Mouse (Mus musculus) c-Kit-negative CD71-positive TER-119-positive erythroid progenitor cells, embryonic 14.5 days (primary cell): ENCODE results near the gene Brdt.
A peak's percentile ranks its signal among the peaks of the same experiment; 100 is the strongest.
"Not testable (repeated sequence)": the region's sequence is repeated elsewhere in the genome, so short reads cannot be mapped to it uniquely, and the experiment has no call there.

Experiments
- DNase-seq: peaks from one replicate; pipeline ENCODE4 v3.0.0-alpha.2; 2013; ENCODE audit warnings: low read depth, low spot score

Gene Brdt

GRCm38 (mm10) chr5:107320703-107321102, 10.3 kb upstream of the Brdt start:
- peak; percentile 5 for DNase-seq

GRCm38 (mm10) chr5:107340404-107340803, 9.4 kb downstream of the Brdt start:
- DNase-seq: no peak

- DNase-seq: no peak
Observed at GRCm38 (mm10) chr5:107342891-107343290, 11.9 kb downstream of the Brdt start.

GRCm38 (mm10) chr5:107346214-107346613, 15.3 kb downstream of the Brdt start:
- DNase-seq: no peak

GRCm38 (mm10) chr5:107352566-107352965, 21.6 kb downstream of the Brdt start:
- no peak for DNase-seq

GRCm38 (mm10) chr5:107353981-107354380, 23.0 kb downstream of the Brdt start:
- DNase-seq: no peak

GRCm38 (mm10) chr5:107355801-107356200, 24.8 kb downstream of the Brdt start:
- DNase-seq: no peak

GRCm38 (mm10) chr5:107357723-107358122, 26.8 kb downstream of the Brdt start:
- DNase-seq: no peak

GRCm38 (mm10) chr5:107359395-107360053, 28.6 kb downstream of the Brdt start:
- peak; percentile 60 for DNase-seq

- no peak for DNase-seq
Observed at GRCm38 (mm10) chr5:107360054-107360730, 29.2 kb downstream of the Brdt start.

- no peak for DNase-seq
Observed at GRCm38 (mm10) chr5:107370040-107370439, 39.1 kb downstream of the Brdt start.

GRCm38 (mm10) chr5:107371335-107371734, 40.4 kb downstream of the Brdt start:
- DNase-seq: no peak

GRCm38 (mm10) chr5:107373256-107373655, 42.3 kb downstream of the Brdt start:
- no peak for DNase-seq

- DNase-seq: not testable (repeated sequence)
Observed at GRCm38 (mm10) chr5:107386448-107386847, 55.5 kb downstream of the Brdt start.

GRCm38 (mm10) chr5:107387788-107388187, 56.8 kb downstream of the Brdt start:
- DNase-seq: no peak

GRCm38 (mm10) chr5:107389373-107389772, 58.4 kb downstream of the Brdt start:
- no peak for DNase-seq

- no peak for DNase-seq
Observed at GRCm38 (mm10) chr5:107394437-107394836, 63.5 kb downstream of the Brdt start.

- DNase-seq: no peak
Observed at GRCm38 (mm10) chr5:107402436-107402835, 71.5 kb downstream of the Brdt start, which contains the start of gene Ephx4. TSS of gene Ephx4 (plus strand) at chr5:107402736.

- no peak for DNase-seq
Observed at GRCm38 (mm10) chr5:107403011-107403946, 72.3 kb downstream of the Brdt start.

- no peak for DNase-seq
Observed at GRCm38 (mm10) chr5:107403947-107404684, 73.2 kb downstream of the Brdt start.

GRCm38 (mm10) chr5:107405361-107405760, 74.4 kb downstream of the Brdt start:
- no peak for DNase-seq
